Mouse (Mus musculus): ENCODE measurements at regions not wholly inside any gene's neighbourhood (a gene's known extent, or its start where the extent isn't known, plus 50 kb on each side); places are given as distances from the start of the nearest gene placed in this dataset.

GRCm38 (mm10) chr8:101564447-101564846 lies 1221.0 kb downstream of the Cdh11 start:
- Histone ChIP-seq H3K9me3 (ENCODE audit: low read length) (no peaks in the 10 kb centered on the region), H3K4me1 (replicated peaks; ENCODE audit: low read depth, low read length) (no peaks in the 10 kb centered on the region), H3K27me3 (ENCODE audit: insufficient read depth, low read length) (no peaks in the 10 kb centered on the region), H3K36me3 (ENCODE audit: insufficient read depth, low read length) (no peaks in the 10 kb centered on the region), H3K4me3 (replicated peaks; ENCODE audit: low read length) (no peak overlapping the region)
- TF ChIP-seq NANOG (IDR thresholded peaks at IDR 0.05; ENCODE audit: borderline replicate concordance, low read length), result no peak
- no peak for TF ChIP-seq POU5F1 (IDR thresholded peaks at IDR 0.05; ENCODE audit: borderline replicate concordance, low read length)
- no peak for TF ChIP-seq CTCF (conservative IDR thresholded peaks at IDR 0.05; ENCODE audit: low read length)

- Histone ChIP-seq H3K27me3 (ENCODE audit: insufficient read depth, low read length) (no peaks in the 10 kb centered on the region), H3K9me3 (ENCODE audit: low read length) (no peaks in the 10 kb centered on the region), H3K4me3 (replicated peaks; ENCODE audit: low read length) (no peak overlapping the region), H3K36me3 (ENCODE audit: insufficient read depth, low read length) (no peaks in the 10 kb centered on the region), H3K4me1 (replicated peaks; ENCODE audit: low read depth, low read length) (no peaks in the 10 kb centered on the region)
- TF ChIP-seq NANOG (IDR thresholded peaks at IDR 0.05; ENCODE audit: borderline replicate concordance, low read length) (no peak), POU5F1 (IDR thresholded peaks at IDR 0.05; ENCODE audit: borderline replicate concordance, low read length) (no peak), CTCF (conservative IDR thresholded peaks at IDR 0.05; ENCODE audit: low read length) (no peak)
These were observed 1262.7 kb downstream of the Cdh11 start for GRCm38 (mm10) chr8:101522758-101523157.

- Histone ChIP-seq H3K4me3 (replicated peaks; ENCODE audit: low read length) (no peak overlapping the region), H3K36me3 (ENCODE audit: insufficient read depth, low read length) (no peaks in the 10 kb centered on the region), H3K27me3 (ENCODE audit: insufficient read depth, low read length) (no peaks in the 10 kb centered on the region), H3K9me3 (ENCODE audit: low read length) (no peaks in the 10 kb centered on the region), H3K4me1 (replicated peaks; ENCODE audit: low read depth, low read length) (no peaks in the 10 kb centered on the region)
- TF ChIP-seq CTCF (conservative IDR thresholded peaks at IDR 0.05; ENCODE audit: low read length), result no peak
- no peak for TF ChIP-seq POU5F1 (IDR thresholded peaks at IDR 0.05; ENCODE audit: borderline replicate concordance, low read length)
- no peak for TF ChIP-seq NANOG (IDR thresholded peaks at IDR 0.05; ENCODE audit: borderline replicate concordance, low read length)
These were observed 1306.7 kb downstream of the Cdh11 start for GRCm38 (mm10) chr8:101478554-101479314.

GRCm38 (mm10) chr8:101466363-101466762 lies 1319.1 kb downstream of the Cdh11 start:
- H3K36me3 ChIP-seq (ENCODE audit: insufficient read depth, low read length), result no peaks in the 10 kb centered on the region
- H3K9me3 ChIP-seq (ENCODE audit: low read length), result no peaks in the 10 kb centered on the region
- H3K27me3 ChIP-seq (ENCODE audit: insufficient read depth, low read length), result no peaks in the 10 kb centered on the region
- H3K4me1 ChIP-seq (replicated peaks; ENCODE audit: low read depth, low read length), result no peaks in the 10 kb centered on the region
- H3K4me3 ChIP-seq (replicated peaks; ENCODE audit: low read length), result no peak overlapping the region
- no peak for TF ChIP-seq CTCF (conservative IDR thresholded peaks at IDR 0.05; ENCODE audit: low read length)
- TF ChIP-seq POU5F1 (IDR thresholded peaks at IDR 0.05; ENCODE audit: borderline replicate concordance, low read length), result no peak
- TF ChIP-seq NANOG (IDR thresholded peaks at IDR 0.05; ENCODE audit: borderline replicate concordance, low read length), result no peak

- H3K4me1 ChIP-seq (replicated peaks; ENCODE audit: low read depth, low read length), result no peaks in the 10 kb centered on the region
These were observed 1322.9 kb downstream of the Cdh11 start for GRCm38 (mm10) chr8:101462515-101462914.

GRCm38 (mm10) chr8:101444730-101445129 lies 1340.7 kb downstream of the Cdh11 start:
- Histone ChIP-seq H3K27me3 (ENCODE audit: insufficient read depth, low read length) (no peaks in the 10 kb centered on the region), H3K4me1 (replicated peaks; ENCODE audit: low read depth, low read length) (no peaks in the 10 kb centered on the region), H3K36me3 (ENCODE audit: insufficient read depth, low read length) (no peaks in the 10 kb centered on the region), H3K4me3 (replicated peaks; ENCODE audit: low read length) (no peak overlapping the region), H3K9me3 (ENCODE audit: low read length) (no peaks in the 10 kb centered on the region)
- TF ChIP-seq POU5F1 (IDR thresholded peaks at IDR 0.05; ENCODE audit: borderline replicate concordance, low read length), result no peak
- TF ChIP-seq CTCF (conservative IDR thresholded peaks at IDR 0.05; ENCODE audit: low read length), result no peak
- TF ChIP-seq NANOG (IDR thresholded peaks at IDR 0.05; ENCODE audit: borderline replicate concordance, low read length), result no peak

More at GRCm38 (mm10) chr8:101462515-101462914, 1322.9 kb downstream of the Cdh11 start:
- H3K4me3 ChIP-seq (replicated peaks; ENCODE audit: low read length), result no peak overlapping the region
- H3K9me3 ChIP-seq (ENCODE audit: low read length), result no peaks in the 10 kb centered on the region
- no peaks in the 10 kb centered on the region for H3K36me3 ChIP-seq (ENCODE audit: insufficient read depth, low read length)
- no peaks in the 10 kb centered on the region for H3K27me3 ChIP-seq (ENCODE audit: insufficient read depth, low read length)
- no peak for TF ChIP-seq CTCF (conservative IDR thresholded peaks at IDR 0.05; ENCODE audit: low read length)
- no peak for TF ChIP-seq NANOG (IDR thresholded peaks at IDR 0.05; ENCODE audit: borderline replicate concordance, low read length)
- TF ChIP-seq POU5F1 (IDR thresholded peaks at IDR 0.05; ENCODE audit: borderline replicate concordance, low read length), result no peak

- no peaks in the 10 kb centered on the region for H3K9me3 ChIP-seq (ENCODE audit: low read length)
- no peak for TF ChIP-seq NANOG (IDR thresholded peaks at IDR 0.05; ENCODE audit: borderline replicate concordance, low read length)
- no peak for TF ChIP-seq POU5F1 (IDR thresholded peaks at IDR 0.05; ENCODE audit: borderline replicate concordance, low read length)
- no peak for TF ChIP-seq CTCF (conservative IDR thresholded peaks at IDR 0.05; ENCODE audit: low read length)
- no peaks in the 10 kb centered on the region for H3K27me3 ChIP-seq (ENCODE audit: insufficient read depth, low read length)
- H3K4me1 ChIP-seq (replicated peaks; ENCODE audit: low read depth, low read length), result no peaks in the 10 kb centered on the region
- no peak overlapping the region for H3K4me3 ChIP-seq (replicated peaks; ENCODE audit: low read length)
- no peaks in the 10 kb centered on the region for H3K36me3 ChIP-seq (ENCODE audit: insufficient read depth, low read length)
These were observed 1342.9 kb downstream of the Cdh11 start for GRCm38 (mm10) chr8:101442563-101442962.

- H3K4me1 ChIP-seq (replicated peaks; ENCODE audit: low read depth, low read length), result no peaks in the 10 kb centered on the region
- H3K9me3 ChIP-seq (ENCODE audit: low read length), result peaks cover 11% of the 10 kb centered on the region; the same call in 1 of the 2 replicates
- no peak for TF ChIP-seq POU5F1 (IDR thresholded peaks at IDR 0.05; ENCODE audit: borderline replicate concordance, low read length)
- TF ChIP-seq CTCF (conservative IDR thresholded peaks at IDR 0.05; ENCODE audit: low read length), result no peak
- no peak for TF ChIP-seq NANOG (IDR thresholded peaks at IDR 0.05; ENCODE audit: borderline replicate concordance, low read length)
- no peaks in the 10 kb centered on the region for H3K27me3 ChIP-seq (ENCODE audit: insufficient read depth, low read length)
- no peaks in the 10 kb centered on the region for H3K36me3 ChIP-seq (ENCODE audit: insufficient read depth, low read length)
- H3K4me3 ChIP-seq (replicated peaks; ENCODE audit: low read length), result no peak overlapping the region
These were observed 1349.8 kb downstream of the Cdh11 start for GRCm38 (mm10) chr8:101435691-101436090.
